Mouse (Mus musculus) urinary bladder, postnatal 36 days (tissue): ENCODE results near the gene Tagap.
"Not testable (repeated sequence)": the region's sequence is repeated elsewhere in the genome, so short reads cannot be mapped to it uniquely, and the experiment has no call there.

Source experiments
- DNase-seq, 2 experiments: peaks; one replicate each; pipeline ENCODE4 v3.0.0; 2022; ENCODE audit warnings: low spot score in 2 of 2, mixed read lengths in 1 of 2

Gene Tagap

DNA sequence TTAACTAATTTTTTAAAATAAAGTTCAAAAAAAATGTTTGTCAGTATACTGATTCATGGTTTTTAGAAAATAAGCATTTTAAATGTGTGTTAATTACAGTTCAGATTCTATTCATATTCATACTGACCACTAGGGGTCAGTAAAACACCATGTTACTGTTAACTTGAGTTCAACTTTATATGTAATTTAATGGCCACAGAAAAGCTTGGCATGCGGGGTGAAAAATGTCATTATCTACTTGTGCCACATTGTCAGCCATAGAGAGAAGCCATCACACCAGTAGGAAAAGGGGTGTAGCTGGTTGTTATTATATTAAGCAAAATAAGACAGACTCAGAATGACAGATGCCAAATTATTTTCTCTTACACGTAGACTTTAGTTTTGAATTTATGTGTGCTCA is 57.7 kb downstream of the Tagap start:
- DNase-seq: not testable (repeated sequence)
